Mouse (Mus musculus) heart, embryonic 13.5 days (tissue): ENCODE measurements around the gene Alkbh6. TPM values are rescaled to one million over a fixed set of nuclear protein-coding genes. Genes with fewer than 3 reads are reported as not detected.

Experiments used
- ATAC-seq: fragments of 200-750 bp; cut with Nextera tagmentation; 2 replicates; pipeline ENCODE4 v1.8.0; 2017; ENCODE audit warnings: moderate TSS enrichment; ENCODE audit not compliant: insufficient number of reproducible peaks, low FRiP score, low TSS enrichment; ENCODE audit errors: extremely low read depth
- H3K27ac ChIP-seq: fragments of 300-500 bp; sonication (generic); replicated peaks from 2 replicates; pipeline ENCODE4 v1.5.1; 2015; ENCODE audit warnings: moderate library complexity, mild to moderate bottlenecking, inconsistent platforms
- H3K27me3 ChIP-seq: fragments of 300-500 bp; sonication (generic); replicated peaks from 2 replicates; pipeline ENCODE4 v1.6.1; 2015; ENCODE audit warnings: mild to moderate bottlenecking, inconsistent platforms
- H3K36me3 ChIP-seq: fragments of 300-500 bp; sonication (generic); 2 replicates; pipeline ENCODE4 v1.6.1; 2015; ENCODE audit warnings: mild to moderate bottlenecking, inconsistent platforms
- H3K4me1 ChIP-seq: fragments of 300-500 bp; sonication (generic); 2 replicates; pipeline ENCODE4 v1.6.1; 2015; ENCODE audit warnings: inconsistent platforms
- H3K4me2 ChIP-seq: fragments of 300-500 bp; sonication (generic); 2 replicates; pipeline ENCODE4 v1.6.1; 2015; ENCODE audit warnings: inconsistent platforms, mild to moderate bottlenecking, moderate library complexity
- H3K4me3 ChIP-seq: fragments of 300-500 bp; sonication (generic); 2 replicates; pipeline ENCODE4 v1.5.1; 2015; ENCODE audit warnings: moderate library complexity, mild to moderate bottlenecking, inconsistent platforms
- H3K9ac ChIP-seq: fragments of 300-500 bp; sonication (generic); 2 replicates; pipeline ENCODE4 v1.6.1; 2015; ENCODE audit warnings: inconsistent platforms, mild to moderate bottlenecking, moderate library complexity
- H3K9me3 ChIP-seq: fragments of 300-500 bp; sonication (generic); 2 replicates; pipeline ENCODE4 v1.6.1; 2016; ENCODE audit warnings: inconsistent platforms
- WGBS: fragments of 180-500 bp; shearing (Covaris S2); methylation state at CpG from one replicate; pipeline ENCODE4 v1.1.7; 2015; ENCODE audit warnings: mixed read lengths; 5-methylcytosine and 5-hydroxymethylcytosine counted together
- polyA plus RNA-seq: library from polyadenylated mRNA; unstranded; fragments of >200 nt; fragmentation: Nextera tagmentation; extraction: Ambion mirVana; gene quantifications from 2 replicates; pipeline ENCODE4 v1.2.1, GENCODE M21; 2015

Alkbh6 gene
- polyA plus RNA-seq, 1 experiment from 2014 or later, result 60.5 TPM

- Histone ChIP-seq H3K36me3 (no peaks in the 10 kb centered on the region), H3K9ac (peak overlapping the region; percentile 5; the same call in 1 of the 2 replicates), H3K4me1 (peaks cover 43% of the 10 kb centered on the region), H3K27me3 (peaks cover 20% of the 10 kb centered on the region), H3K4me3 (no peak overlapping the region), H3K4me2 (peak overlapping the region; percentile 46), H3K9me3 (no peaks in the 10 kb centered on the region), H3K27ac (peak overlapping the region; percentile 84)
- ATAC-seq, result no peak
- WGBS, result 50% methylated on average over 18 of the region's 18 CpGs
These were observed 24.2 kb downstream of the Alkbh6 start for GRCm38 (mm10) chr7:30332622-30333259.

- peak; percentile 69 for ATAC-seq
- peaks cover 26% of the 10 kb centered on the region for H3K27me3 ChIP-seq
- H3K4me2 ChIP-seq, result peak overlapping the region; percentile 46
- no peak overlapping the region for H3K4me3 ChIP-seq
- 5% methylated on average over 4 of the region's 4 CpGs for WGBS
- no peaks in the 10 kb centered on the region for H3K9me3 ChIP-seq
- H3K9ac ChIP-seq, result peak overlapping the region; percentile 33; the same call in 1 of the 2 replicates
- no peaks in the 10 kb centered on the region for H3K36me3 ChIP-seq
- H3K27ac ChIP-seq, result peak overlapping the region; percentile 84
- H3K4me1 ChIP-seq, result peaks cover 37% of the 10 kb centered on the region
These were observed 24.9 kb downstream of the Alkbh6 start for GRCm38 (mm10) chr7:30333436-30333835.

- H3K27me3 ChIP-seq, result peaks cover 37% of the 10 kb centered on the region
- H3K27ac ChIP-seq, result no peak overlapping the region
- H3K4me2 ChIP-seq, result no peak overlapping the region
- H3K4me1 ChIP-seq, result peaks cover 32% of the 10 kb centered on the region
- H3K9ac ChIP-seq, result peak overlapping the region; percentile 2; the same call in 1 of the 2 replicates
- ATAC-seq, result no peak
- H3K9me3 ChIP-seq, result no peaks in the 10 kb centered on the region
- no peaks in the 10 kb centered on the region for H3K36me3 ChIP-seq
- no peak overlapping the region for H3K4me3 ChIP-seq
- WGBS, result 60% methylated on average over 5 of the region's 5 CpGs
These were observed 26.0 kb downstream of the Alkbh6 start for GRCm38 (mm10) chr7:30334563-30334962.

DNA sequence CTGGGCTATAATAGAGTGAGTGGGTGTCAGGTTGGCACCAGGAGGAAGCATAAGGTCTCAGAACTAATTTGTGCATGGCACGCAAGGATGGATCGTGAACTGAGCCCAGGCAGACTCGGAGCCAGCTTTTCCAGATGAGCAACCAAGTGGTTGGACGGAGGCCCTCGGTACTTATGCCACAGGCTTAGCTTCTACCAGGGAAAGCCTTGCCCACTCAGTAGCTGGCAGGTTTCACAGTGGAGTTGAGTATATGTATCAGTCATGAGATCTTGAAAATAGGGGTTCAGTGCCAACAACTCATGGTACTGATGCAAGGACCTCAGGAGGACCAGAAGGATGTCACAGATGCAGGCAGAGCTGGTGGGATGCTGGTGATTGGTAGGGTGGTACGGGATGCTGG is 27.2 kb downstream of the Alkbh6 start:
- Histone ChIP-seq H3K4me3 (no peak overlapping the region), H3K4me1 (peaks cover 32% of the 10 kb centered on the region), H3K27ac (no peak overlapping the region), H3K9ac (no peak overlapping the region), H3K9me3 (no peaks in the 10 kb centered on the region), H3K36me3 (no peaks in the 10 kb centered on the region), H3K4me2 (no peak overlapping the region), H3K27me3 (peaks cover 44% of the 10 kb centered on the region)
- no peak for ATAC-seq
- 78% methylated on average over 6 of the region's 6 CpGs for WGBS

GRCm38 (mm10) chr7:30336384-30336783 is 27.9 kb downstream of the Alkbh6 start:
- whole genome bisulfite sequencing, result 4% methylated on average over 9 of the region's 9 CpGs

GRCm38 (mm10) chr7:30339432-30340109 is 31.1 kb downstream of the Alkbh6 start:
- no peak for ATAC-seq
- Histone ChIP-seq H3K36me3 (no peaks in the 10 kb centered on the region), H3K9me3 (no peaks in the 10 kb centered on the region), H3K27me3 (peaks cover 72% of the 10 kb centered on the region), H3K4me2 (no peak overlapping the region), H3K4me1 (peaks cover 1% of the 10 kb centered on the region), H3K9ac (no peak overlapping the region), H3K4me3 (no peak overlapping the region), H3K27ac (no peak overlapping the region)
- 65% methylated on average over 5 of the region's 5 CpGs for WGBS

More at GRCm38 (mm10) chr7:30336384-30336783, 27.9 kb downstream of the Alkbh6 start:
- Histone ChIP-seq H3K9ac (no peak overlapping the region), H3K36me3 (no peaks in the 10 kb centered on the region), H3K27ac (no peak overlapping the region), H3K9me3 (no peaks in the 10 kb centered on the region), H3K4me3 (no peak overlapping the region), H3K4me2 (peak overlapping the region; percentile 24; the same call in 1 of the 2 replicates), H3K27me3 (peaks cover 51% of the 10 kb centered on the region), H3K4me1 (peaks cover 32% of the 10 kb centered on the region)
- no peak for ATAC-seq

GRCm38 (mm10) chr7:30346635-30347379 is 38.3 kb downstream of the Alkbh6 start:
- no peaks in the 10 kb centered on the region for H3K36me3 ChIP-seq
- H3K27me3 ChIP-seq, result peaks cover 81% of the 10 kb centered on the region
- no peaks in the 10 kb centered on the region for H3K4me1 ChIP-seq
- H3K4me2 ChIP-seq, result no peak overlapping the region
- ATAC-seq, result no peak
- H3K9me3 ChIP-seq, result no peaks in the 10 kb centered on the region
- H3K9ac ChIP-seq, result no peak overlapping the region
- 22% methylated on average over 21 of the region's 21 CpGs for WGBS
- no peak overlapping the region for H3K4me3 ChIP-seq
- no peak overlapping the region for H3K27ac ChIP-seq

- no peak for ATAC-seq
- Histone ChIP-seq H3K27ac (no peak overlapping the region), H3K4me1 (no peaks in the 10 kb centered on the region), H3K4me3 (no peak overlapping the region), H3K9me3 (no peaks in the 10 kb centered on the region), H3K9ac (no peak overlapping the region), H3K36me3 (no peaks in the 10 kb centered on the region), H3K4me2 (no peak overlapping the region), H3K27me3 (peaks cover 81% of the 10 kb centered on the region)
- 2% methylated on average over 30 of the region's 30 CpGs for WGBS
These were observed 39.3 kb downstream of the Alkbh6 start for GRCm38 (mm10) chr7:30347828-30348227.

DNA sequence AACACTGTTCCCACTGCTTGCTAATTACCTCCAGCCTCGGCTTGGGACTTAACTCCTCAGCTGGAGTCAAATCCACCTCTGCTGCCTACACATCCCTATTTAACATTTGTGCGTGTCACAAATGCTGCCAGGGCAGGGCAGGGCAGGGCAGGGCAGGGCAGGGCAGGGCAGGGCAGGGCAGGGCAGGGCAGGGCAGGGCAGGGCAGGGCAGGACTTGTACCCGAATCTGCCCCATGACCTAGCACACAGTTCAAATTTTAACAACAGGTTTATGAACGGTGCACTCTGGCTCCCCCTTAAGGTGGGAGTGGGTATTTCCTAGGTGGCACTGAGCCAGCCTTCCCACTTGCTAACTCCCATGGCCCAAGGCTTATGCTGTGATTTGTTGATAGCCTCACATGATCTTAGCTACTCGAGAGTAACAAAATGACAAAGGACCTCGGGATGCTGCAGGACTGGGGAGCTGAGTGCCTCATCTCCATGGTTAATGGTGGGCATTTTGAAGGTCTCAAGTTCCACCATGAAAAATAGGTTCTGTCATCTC is 44.8 kb downstream of the Alkbh6 start:
- peaks cover 5% of the 10 kb centered on the region for H3K36me3 ChIP-seq
- no peak overlapping the region for H3K4me2 ChIP-seq
- no peak overlapping the region for H3K27ac ChIP-seq
- no peak overlapping the region for H3K4me3 ChIP-seq
- 26% methylated on average over 6 of the region's 6 CpGs for WGBS
- no peaks in the 10 kb centered on the region for H3K9me3 ChIP-seq
- no peak overlapping the region for H3K9ac ChIP-seq
- H3K4me1 ChIP-seq, result no peaks in the 10 kb centered on the region
- peaks cover 53% of the 10 kb centered on the region for H3K27me3 ChIP-seq
- no peak for ATAC-seq

- Histone ChIP-seq H3K9me3 (no peaks in the 10 kb centered on the region), H3K36me3 (peaks cover 5% of the 10 kb centered on the region), H3K4me3 (no peak overlapping the region), H3K27ac (no peak overlapping the region), H3K4me1 (no peaks in the 10 kb centered on the region), H3K4me2 (no peak overlapping the region), H3K9ac (no peak overlapping the region), H3K27me3 (peaks cover 46% of the 10 kb centered on the region)
- no peak for ATAC-seq
- 59% methylated on average over 4 of the region's 4 CpGs for WGBS
These were observed 45.5 kb downstream of the Alkbh6 start for GRCm38 (mm10) chr7:30354059-30354458.
